Mouse (Mus musculus) ovary, adult 18-20 months (tissue): ENCODE results near the gene Dtnbp1.
A peak's percentile ranks its signal among the peaks of the same experiment; 100 is the strongest.

Experiments used
- DNase-seq: peaks from one replicate; pipeline ENCODE4 v3.0.0; 2022; ENCODE audit warnings: low spot score, mixed read lengths

Gene Dtnbp1

DNA sequence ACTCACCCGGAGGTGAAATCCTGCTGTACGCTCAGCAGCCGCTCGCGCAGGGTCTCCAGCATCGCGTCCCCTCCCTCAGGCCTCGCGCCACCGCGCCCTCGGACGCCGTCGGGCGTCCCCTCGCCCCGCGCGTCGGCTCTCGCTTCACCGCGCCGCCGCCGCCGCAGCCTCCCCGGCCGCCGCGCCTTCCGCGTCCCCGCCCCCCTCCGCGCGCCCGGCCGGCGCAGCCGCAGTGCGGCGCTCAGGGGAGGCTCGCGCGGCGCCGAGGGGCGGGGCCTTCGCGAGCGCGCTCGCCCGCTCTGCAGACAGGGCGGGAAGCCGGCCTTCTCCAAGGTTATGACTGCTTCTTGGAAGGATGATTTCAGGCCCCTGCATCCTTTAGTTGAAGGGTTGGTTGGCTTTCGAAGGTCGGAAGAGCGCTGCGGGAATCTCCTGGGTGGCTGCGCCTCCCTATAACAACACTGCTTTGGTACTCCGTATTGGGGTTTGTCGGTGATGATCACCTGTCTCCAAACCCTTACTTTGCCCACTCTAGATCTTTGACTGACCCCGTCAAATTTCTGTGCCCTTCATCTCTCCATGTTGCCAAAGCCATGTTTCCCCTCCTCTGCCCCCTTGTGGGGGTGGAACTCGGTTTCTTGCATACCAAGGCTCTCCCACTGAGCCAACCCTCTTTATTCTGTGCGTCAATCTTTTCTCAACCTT, at the start of gene Dtnbp1:
TSS of gene Dtnbp1 (minus strand) at position 237 of the 705 bp plus-strand sequence.
- peak; percentile 57 for DNase-seq

DNA sequence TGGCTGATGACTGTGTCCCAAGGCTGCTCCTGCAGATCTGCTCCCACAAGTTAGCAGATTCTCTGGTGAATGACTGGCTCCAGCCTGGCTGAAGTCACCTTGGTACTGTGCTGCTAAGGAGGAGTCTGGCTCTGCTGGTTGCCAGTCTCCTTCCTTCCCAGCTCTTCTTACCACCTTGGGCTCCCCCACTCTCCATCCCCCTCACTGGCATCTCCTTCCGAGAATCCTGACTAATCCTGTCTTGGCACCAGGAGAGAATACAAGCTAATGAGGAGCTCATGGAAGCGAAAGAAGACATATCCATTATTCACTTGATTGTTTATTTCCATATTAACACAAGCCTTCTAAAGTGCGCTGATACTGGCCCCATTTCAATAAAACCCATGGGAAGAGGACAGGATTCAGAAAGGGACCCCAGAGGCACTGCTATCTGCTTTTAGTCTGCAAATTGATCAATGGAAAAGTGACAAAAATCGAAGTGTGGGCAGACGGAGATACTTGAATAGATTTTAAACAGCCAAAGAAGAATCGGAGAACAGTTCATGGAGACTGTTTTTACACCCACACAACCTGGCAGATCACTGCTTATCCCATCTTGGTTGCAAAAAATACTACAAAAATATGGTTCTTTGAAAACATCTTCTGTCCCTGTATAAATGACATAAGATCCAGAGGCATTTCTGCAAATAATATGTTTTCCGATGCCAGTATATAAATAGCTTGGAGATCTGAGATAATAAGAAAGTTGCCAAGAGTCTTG, 47.5 kb upstream of the Dtnbp1 start:
- no peak for DNase-seq

GRCm38 (mm10) chr13:45043466-45043865, 41.5 kb upstream of the Dtnbp1 start:
- DNase-seq = no peak

- DNase-seq = no peak
These were observed 38.8 kb upstream of the Dtnbp1 start for GRCm38 (mm10) chr13:45040741-45041140.

DNA sequence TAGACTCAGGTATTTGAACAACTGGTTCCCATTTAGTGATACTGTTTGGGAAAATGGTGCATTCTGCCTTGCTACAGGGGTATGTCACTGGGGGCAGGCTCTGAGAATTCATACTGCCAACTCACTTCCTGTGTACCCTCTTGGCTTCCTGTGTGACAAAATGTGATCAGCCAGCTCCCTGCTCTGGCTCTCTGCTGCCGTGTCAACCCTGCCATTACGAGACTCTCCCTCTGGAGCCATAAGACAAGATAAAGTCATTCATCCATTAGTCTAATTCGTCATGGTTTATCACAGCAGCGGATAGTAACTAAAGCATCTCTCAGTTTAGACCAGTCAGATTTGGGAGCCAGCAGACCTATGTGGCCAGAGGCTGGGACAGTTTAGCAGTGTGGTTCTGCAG, 38.2 kb upstream of the Dtnbp1 start:
- no peak for DNase-seq

- no peak for DNase-seq
These were observed 34.5 kb upstream of the Dtnbp1 start for GRCm38 (mm10) chr13:45036417-45036816.

DNA sequence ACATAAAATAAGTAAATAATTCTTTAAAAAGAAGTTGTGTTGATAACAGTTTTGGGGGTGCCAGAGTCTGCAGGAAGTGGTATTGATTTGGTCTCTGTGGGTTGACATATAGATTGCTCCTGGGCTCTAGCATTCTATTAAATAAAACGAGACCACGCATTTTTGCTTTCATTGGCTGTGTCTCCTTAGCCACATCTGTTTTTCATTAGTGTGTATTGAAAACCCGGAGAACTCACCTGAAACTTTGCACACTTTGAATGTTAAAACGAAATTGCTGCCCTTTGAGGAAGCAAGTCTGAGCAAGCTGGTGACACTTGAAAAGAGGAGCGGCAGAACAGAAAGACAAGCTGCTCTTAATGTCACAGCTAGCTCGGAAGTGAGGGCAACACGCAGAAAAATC, 32.8 kb upstream of the Dtnbp1 start:
- DNase-seq = no peak

- no peak for DNase-seq
These were observed 31.4 kb upstream of the Dtnbp1 start for GRCm38 (mm10) chr13:45033360-45033759.

GRCm38 (mm10) chr13:45032484-45032883, 30.5 kb upstream of the Dtnbp1 start:
- no peak for DNase-seq

- no peak for DNase-seq
These were observed 29.8 kb upstream of the Dtnbp1 start for GRCm38 (mm10) chr13:45031748-45032147.

- DNase-seq = no peak
These were observed 29.4 kb upstream of the Dtnbp1 start for GRCm38 (mm10) chr13:45031314-45031713.

- peak; percentile 68 for DNase-seq
These were observed 28.9 kb upstream of the Dtnbp1 start for GRCm38 (mm10) chr13:45030830-45031229.

- no peak for DNase-seq
These were observed 27.8 kb upstream of the Dtnbp1 start for GRCm38 (mm10) chr13:45029791-45030190.

GRCm38 (mm10) chr13:45026291-45026690, 24.3 kb upstream of the Dtnbp1 start:
- DNase-seq = no peak

- no peak for DNase-seq
These were observed 22.9 kb upstream of the Dtnbp1 start for GRCm38 (mm10) chr13:45024821-45025220.

- no peak for DNase-seq
These were observed 21.6 kb upstream of the Dtnbp1 start for GRCm38 (mm10) chr13:45023356-45024150.

DNA sequence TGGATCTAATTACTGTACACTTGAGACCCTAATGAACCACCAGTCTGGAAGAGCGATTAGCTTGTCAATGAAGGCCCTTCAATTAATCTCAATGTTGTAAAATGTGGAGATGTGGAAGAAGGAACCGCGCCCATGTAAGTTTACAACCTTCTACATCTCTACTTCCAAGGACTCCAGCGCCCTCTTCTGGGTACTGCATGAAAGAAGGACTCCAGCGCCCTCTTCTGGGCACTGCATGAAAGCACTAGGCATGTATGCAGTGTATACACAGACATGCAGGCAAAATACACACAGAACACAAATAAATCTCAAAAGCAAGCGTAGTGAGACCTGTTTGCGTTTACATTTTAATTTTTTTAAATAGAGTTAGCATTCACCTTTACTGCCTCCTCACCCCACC, 6.2 kb upstream of the Dtnbp1 start:
- DNase-seq = no peak

DNA sequence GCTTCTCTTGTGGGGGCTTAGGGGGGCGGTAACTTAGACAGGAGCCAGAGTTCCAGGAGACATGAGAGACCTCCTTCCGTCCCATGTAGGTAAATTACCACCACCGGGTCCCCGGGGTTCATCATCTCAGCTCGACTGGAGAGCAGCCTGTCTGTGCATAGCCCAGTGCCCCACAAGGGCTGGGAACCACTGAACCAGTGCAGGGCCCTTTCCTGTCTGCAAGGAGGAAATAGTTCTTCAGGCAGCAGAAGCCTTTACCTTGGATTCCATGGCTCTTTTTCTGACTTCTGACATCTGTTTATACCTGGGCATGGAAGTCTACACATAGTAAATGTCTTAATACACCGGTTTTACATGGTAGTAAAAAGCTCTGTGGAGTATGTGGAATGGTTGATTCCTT, 5.8 kb upstream of the Dtnbp1 start:
- no peak for DNase-seq

DNA sequence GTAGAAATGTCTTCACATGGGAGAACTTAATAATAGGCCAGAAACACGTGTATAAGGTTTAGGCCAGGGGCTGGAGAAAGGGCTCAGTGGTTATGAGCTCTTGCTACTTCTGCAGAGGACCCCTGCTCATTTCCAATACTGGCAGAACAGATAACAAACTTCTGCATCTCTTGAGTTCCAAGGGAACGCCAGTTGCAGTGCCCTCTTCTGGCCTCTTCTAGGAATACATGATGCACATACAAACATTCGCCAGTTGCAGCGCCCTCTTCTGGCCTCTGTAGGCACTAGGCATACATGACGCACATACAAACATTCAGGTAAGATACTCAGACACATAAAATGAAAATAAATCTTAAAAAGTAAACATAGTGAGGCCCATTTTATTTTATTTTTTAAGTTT, 4.5 kb upstream of the Dtnbp1 start:
- no peak for DNase-seq

GRCm38 (mm10) chr13:45005861-45006260, 3.9 kb upstream of the Dtnbp1 start:
- no peak for DNase-seq

DNA sequence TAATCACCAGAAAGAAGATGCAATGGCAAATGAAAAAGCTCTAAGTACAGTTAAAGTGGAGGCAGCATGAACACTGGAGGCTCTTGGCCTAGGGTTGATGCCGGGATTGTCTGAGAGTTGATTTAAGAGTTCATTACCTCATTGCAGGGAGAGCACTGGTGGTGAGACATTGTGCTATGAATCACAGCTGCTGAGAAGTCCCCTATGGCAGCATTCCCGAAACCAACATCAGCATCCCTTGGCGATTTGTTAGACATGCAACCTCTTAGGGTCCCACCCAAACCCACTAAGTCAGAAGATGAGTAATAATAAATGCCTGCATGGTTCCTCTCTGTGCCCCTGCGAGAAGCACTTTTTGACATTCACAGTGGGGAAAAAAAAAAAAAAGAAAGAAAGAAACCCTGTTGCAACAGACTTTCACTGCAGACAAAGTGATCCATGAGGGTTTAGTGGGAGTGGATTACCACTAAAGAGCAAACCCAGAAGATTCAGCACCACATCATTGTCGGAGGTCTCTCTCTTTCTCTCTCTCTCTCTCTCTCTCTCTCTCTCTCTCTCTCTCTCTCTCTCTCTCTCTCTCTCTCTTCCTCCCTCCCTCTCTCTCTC, 3.1 kb upstream of the Dtnbp1 start:
- no peak for DNase-seq

GRCm38 (mm10) chr13:45003026-45003425, 1.1 kb upstream of the Dtnbp1 start:
- no peak for DNase-seq
